Mouse (Mus musculus): Measurements from ENCODE around the gene 4930558K02Rik. TPM values are rescaled to one million over a fixed set of nuclear protein-coding genes. Genes with fewer than 3 reads are reported as not detected.

Gene 4930558K02Rik
- total and polyA plus RNA-seq, 3 experiments, result not detected

DNA sequence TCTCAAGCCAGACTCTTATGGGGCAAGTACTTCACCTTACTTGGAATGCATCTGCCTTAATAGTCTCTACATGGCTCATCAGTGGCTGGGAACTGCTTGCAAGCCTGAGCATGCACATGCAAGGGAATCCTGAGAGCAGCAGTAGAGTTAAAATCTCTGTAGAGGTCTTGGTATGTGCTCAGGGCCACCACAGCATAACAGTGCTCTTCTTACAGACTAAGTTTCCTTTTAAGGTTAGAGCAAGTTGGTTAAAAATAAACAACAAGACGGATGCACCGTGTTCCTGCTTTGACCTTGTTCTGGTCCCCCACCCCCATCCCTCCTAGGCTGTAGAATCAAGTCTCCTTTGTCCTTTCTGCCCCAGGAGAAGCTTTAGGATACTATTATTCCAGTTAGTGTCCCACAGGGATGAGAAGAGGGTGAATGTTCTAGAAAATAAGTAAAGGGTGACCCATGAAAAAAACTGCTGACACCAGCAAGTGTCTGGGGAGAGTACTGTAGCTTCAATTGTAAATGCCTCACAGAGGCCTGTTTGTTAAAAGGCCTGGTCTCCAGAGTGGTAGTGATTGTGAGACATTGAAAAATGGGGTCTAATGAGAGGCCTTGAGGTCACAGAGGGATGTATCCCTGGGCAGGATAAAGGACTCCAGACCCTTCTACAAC is 71.5 kb downstream of the 4930558K02Rik start:
- in situ Hi-C loops (cut with MboI; ENCODE audit: low pct_ligation_motif_present, low pct_unique_long_range_greater_than_20kb, low sequenced_read_pairs) (no loop called here), dilution Hi-C loops (cut with MboI; ENCODE audit: extremely low pct_ligation_motif_present, extremely low pct_unique_long_range_greater_than_20kb, low sequenced_read_pairs) (no loop called here)
- Histone ChIP-seq H3K79me2 (replicated peaks; ENCODE audit: control insufficient read depth, extremely low read depth, insufficient read depth, poor library complexity, severe bottlenecking) (no peaks in the 10 kb centered on the region), H3K4me3 (replicated peaks in 1 of 3; ENCODE audit: low read depth in 2 of 3, low read length in 2 of 3, poor library complexity in 1 of 3) (no peak overlapping the region), H3K9me3 (replicated peaks; ENCODE audit: low read length) (peaks cover 7% of the 10 kb centered on the region), H3K36me3 (replicated peaks in 1 of 2; ENCODE audit: control insufficient read depth in 1 of 2, insufficient read depth in 1 of 2, low read length in 1 of 2) (no peaks in the 10 kb centered on the region), H3K4me1 (ENCODE audit: control insufficient read depth in 1 of 2, insufficient read depth in 2 of 2) (peaks cover 15 to 62% of the 10 kb centered on the region in 2 experiments), H3K9ac (ENCODE audit: insufficient read depth, low read depth) (peak overlapping the region; percentile 48), H3K27me3 (replicated peaks) (no peaks in the 10 kb centered on the region), H3K27ac (ENCODE audit: insufficient read depth, low read depth) (peak overlapping the region; percentile 71), H3K4me2 (ENCODE audit: insufficient read depth, low read depth, poor library complexity, severe bottlenecking) (peak overlapping the region; percentile 67)
- TF ChIP-seq KAT2A (IDR thresholded peaks at IDR 0.05; ENCODE audit: insufficient replicate concordance, low read length), result no peak
- TF ChIP-seq CHD1 (IDR thresholded peaks at IDR 0.05; ENCODE audit: low read depth, low read length), result peak; percentile 84; the same call in 1 of the 2 replicates
- no peak for TF ChIP-seq RCOR1 (conservative IDR thresholded peaks at IDR 0.05; ENCODE audit: low read depth, low read length)
- TF ChIP-seq ELF1 (IDR thresholded peaks at IDR 0.05; ENCODE audit: low read depth, low read length), result no peak
- peak; percentile 92 for TF ChIP-seq MAFK (IDR thresholded peaks at IDR 0.05; ENCODE audit: insufficient replicate concordance, low read length)
- no peak for TF ChIP-seq IRF4 (IDR thresholded peaks at IDR 0.05; ENCODE audit: low read depth, low read length)
- TF ChIP-seq MYC (IDR thresholded peaks at IDR 0.05; ENCODE audit: low read depth, low read length), result no peak
- TF ChIP-seq RAD21 (IDR thresholded peaks at IDR 0.05; ENCODE audit: low read depth, low read length), result no peak
- no peak for TF ChIP-seq HCFC1 (IDR thresholded peaks at IDR 0.05; ENCODE audit: low read depth, low read length)
- no peak for TF ChIP-seq GABPA (IDR thresholded peaks at IDR 0.05; ENCODE audit: insufficient replicate concordance, low read depth, low read length)
- no peak for TF ChIP-seq UBTF (IDR thresholded peaks at IDR 0.05; ENCODE audit: low read depth, low read length)
- TF ChIP-seq POLR2A (IDR thresholded peaks at IDR 0.05; ENCODE audit: low read depth, low read length), result no peak
- no peak for TF ChIP-seq ZKSCAN1 (IDR thresholded peaks at IDR 0.05; ENCODE audit: borderline replicate concordance, low read depth, low read length)
- no peak for TF ChIP-seq JUN (IDR thresholded peaks at IDR 0.05; ENCODE audit: insufficient read depth, low read depth, low read length)
- TF ChIP-seq MXI1 (IDR thresholded peaks at IDR 0.05; ENCODE audit: low read depth, low read length), result no peak
- no peak for TF ChIP-seq SMC3 (IDR thresholded peaks at IDR 0.05; ENCODE audit: low read depth, low read length)
- no peak for TF ChIP-seq ZMIZ1 (IDR thresholded peaks at IDR 0.05; ENCODE audit: low read depth, low read length)
- TF ChIP-seq ZC3H11A (IDR thresholded peaks at IDR 0.05; ENCODE audit: low read depth, low read length), result no peak
- TF ChIP-seq MAZ (IDR thresholded peaks at IDR 0.05; ENCODE audit: low read depth, low read length), result no peak
- TF ChIP-seq PAX5 (IDR thresholded peaks at IDR 0.05; ENCODE audit: low read length), result no peak
- no peak for TF ChIP-seq TBP (conservative IDR thresholded peaks at IDR 0.05; ENCODE audit: low read depth, low read length)
- no peak for TF ChIP-seq NRF1 (IDR thresholded peaks at IDR 0.05; ENCODE audit: low read depth, low read length)
- no peak for TF ChIP-seq CTCF (conservative IDR thresholded peaks at IDR 0.05 in 1 of 2, IDR thresholded peaks at IDR 0.05 in 1 of 2; ENCODE audit: low read depth in 2 of 2, low read length in 2 of 2)
- no peak for TF ChIP-seq JUND (conservative IDR thresholded peaks at IDR 0.05; ENCODE audit: low read depth, low read length)
- TF ChIP-seq TCF12 (IDR thresholded peaks at IDR 0.05; ENCODE audit: low read depth, low read length), result no peak
- TF ChIP-seq BHLHE40 (IDR thresholded peaks at IDR 0.05; ENCODE audit: low read depth, low read length), result no peak
- TF ChIP-seq MAX (IDR thresholded peaks at IDR 0.05; ENCODE audit: low read length), result no peak
- no peak for TF ChIP-seq ZNF384 (IDR thresholded peaks at IDR 0.05; ENCODE audit: low read depth, low read length)
- no peak for TF ChIP-seq NELFE (IDR thresholded peaks at IDR 0.05; ENCODE audit: low read depth, low read length)
- no peak; the same call in 1 of the 2 replicates for TF ChIP-seq SIN3A (IDR thresholded peaks at IDR 0.05; ENCODE audit: low read length)
- peak; percentile 24; the same call in 1 of the 2 replicates for TF ChIP-seq ETS1 (conservative IDR thresholded peaks at IDR 0.05; ENCODE audit: low read depth, low read length)
- 0 out of 2 replicates have a peak, but pooled peaks have one; percentile 28 for TF ChIP-seq MEF2A (IDR thresholded peaks at IDR 0.05; ENCODE audit: borderline replicate concordance, low read depth, low read length)
- TF ChIP-seq POLR2AphosphoS2 (IDR thresholded peaks at IDR 0.05; ENCODE audit: low read depth, low read length), result no peak
- no peak for TF ChIP-seq EP300 (IDR thresholded peaks at IDR 0.05; ENCODE audit: low read length)
- no peak for TF ChIP-seq E2F4 (IDR thresholded peaks at IDR 0.05; ENCODE audit: insufficient replicate concordance, low read depth, low read length)
- no peak for TF ChIP-seq USF2 (conservative IDR thresholded peaks at IDR 0.05; ENCODE audit: low read depth, low read length)
- TF ChIP-seq CHD2 (IDR thresholded peaks at IDR 0.05; ENCODE audit: low read length), result peak; percentile 31; the same call in 1 of the 2 replicates
- no peak for DNase-seq (ENCODE audit: extremely low read depth)
